Mouse (Mus musculus) heart, adult 2 months (tissue): Measurements from ENCODE around the gene Caprin2. TPM values are rescaled to one million over a fixed set of nuclear protein-coding genes. Genes with fewer than 3 reads are reported as not detected.
"Not testable (repeated sequence)": the region's sequence is repeated elsewhere in the genome, so short reads cannot be mapped to it uniquely, and the experiment has no call there.

Source experiments
- DNase-seq, 2 experiments: peaks; one replicate each; pipeline ENCODE4 v3.0.0; 2021
- H3K27ac ChIP-seq: fragments of 200-600 bp; 2 replicates; pipeline ENCODE4 v1.8.1; 2022
- H3K27me3 ChIP-seq: fragments of 200-500 bp; 2 replicates; pipeline ENCODE4 v1.6.1; 2012; ENCODE audit warnings: mild to moderate bottlenecking, low read length, inconsistent platforms, mixed read lengths; ENCODE audit not compliant: control insufficient read depth, insufficient read depth
- H3K36me3 ChIP-seq: fragments of 200-500 bp; 2 replicates; pipeline ENCODE4 v1.6.1; 2012; ENCODE audit warnings: low read length, inconsistent platforms; ENCODE audit not compliant: control insufficient read depth, insufficient read depth
- H3K4me1 ChIP-seq: fragments of 200-500 bp; 2 replicates; pipeline ENCODE4 v1.6.1; 2011; ENCODE audit warnings: low read length; ENCODE audit not compliant: control insufficient read depth, insufficient read depth
- H3K4me3 ChIP-seq: fragments of 200-600 bp; 2 replicates; pipeline ENCODE4 v1.8.1; 2022
- H3K79me2 ChIP-seq: fragments of 200-500 bp; replicated peaks from 2 replicates; pipeline ENCODE4 v1.6.1; 2012; ENCODE audit warnings: mild to moderate bottlenecking, inconsistent platforms, low read length, moderate library complexity, mixed read lengths; ENCODE audit not compliant: control insufficient read depth, insufficient read depth
- H3K9ac ChIP-seq: fragments of 200-500 bp; 2 replicates; pipeline ENCODE4 v1.6.1; 2012; ENCODE audit warnings: low read depth, mild to moderate bottlenecking, control low read depth, inconsistent platforms, low read length, mixed read lengths
- CTCF ChIP-seq: fragments of 200-600 bp; IDR thresholded peaks from 2 replicates; pipeline ENCODE4 v1.8.1; 2022; ENCODE audit warnings: antibody characterized with exemption, mild to moderate bottlenecking, moderate library complexity
- EP300 ChIP-seq: fragments of 200-500 bp; IDR thresholded peaks from 2 replicates; pipeline ENCODE4 v1.6.1; 2011; ENCODE audit warnings: low read depth, low read length, control low read depth; ENCODE audit not compliant: insufficient read depth
- POLR2A ChIP-seq: fragments of 200-500 bp; IDR thresholded peaks from 2 replicates; pipeline ENCODE4 v1.6.1; 2011; ENCODE audit warnings: mild to moderate bottlenecking, low read depth, low read length, control low read depth; ENCODE audit not compliant: insufficient read depth
- WGBS: fragments of 180-500 bp; shearing (Covaris S2); methylation state at CpG from one replicate; pipeline ENCODE4 v1.1.7; 2018; 5-methylcytosine and 5-hydroxymethylcytosine counted together
- intact Hi-C: fragments of 180-260 bp; cut with DNase I; formaldehyde crosslinking; loops from one replicate; pipeline ENCODE4 v1.15.1; 2025
- polyA plus RNA-seq: library from polyadenylated mRNA; depleted of rRNA; stranded (reverse); fragments of >200 nt; gene quantifications from 2 replicates; pipeline ENCODE4 v1.2.3, GENCODE M21; 2012
- total RNA-seq, 2 experiments: library from RNA; stranded (reverse); gene quantifications; 2 replicates each; pipeline ENCODE4 v1.2.3; 2021

The Caprin2 gene
- total and polyA plus RNA-seq, 3 experiments: 4.0 to 4.2 (median 4.1) TPM

- DNase-seq: no peak
- intact Hi-C loops: loop anchor here (5.0 kb wide), 1 partner anchor 700 kb away; no protein-coding TSS in a partner anchor
- no peak for TF ChIP-seq EP300
- TF ChIP-seq CTCF: peak; percentile 50
- Histone ChIP-seq H3K27me3 (no peaks in the 10 kb centered on the region), H3K79me2 (no peaks in the 10 kb centered on the region), H3K36me3 (no peaks in the 10 kb centered on the region), H3K27ac (no peak overlapping the region), H3K4me3 (no peak overlapping the region), H3K4me1 (no peaks in the 10 kb centered on the region), H3K9ac (no peak overlapping the region)
- WGBS: 44% methylated on average over 3 of the region's 3 CpGs
Observed at GRCm38 (mm10) chr6:148916817-148917216, 20.8 kb upstream of the Caprin2 start.

GRCm38 (mm10) chr6:148913938-148914337, 17.9 kb upstream of the Caprin2 start:
- Histone ChIP-seq H3K4me3 (no peak overlapping the region), H3K4me1 (no peaks in the 10 kb centered on the region), H3K27ac (no peak overlapping the region), H3K9ac (no peak overlapping the region), H3K79me2 (no peaks in the 10 kb centered on the region), H3K27me3 (no peaks in the 10 kb centered on the region), H3K36me3 (no peaks in the 10 kb centered on the region)
- no peak for TF ChIP-seq POLR2A
- peak; percentile 84 for TF ChIP-seq CTCF
- TF ChIP-seq EP300: no peak
- WGBS: 11% methylated on average over 2 of the region's 2 CpGs
- DNase-seq: peak; percentile 8 to 21
- intact Hi-C loops: no loop called here

- H3K4me3 ChIP-seq, DNase-seq, H3K27me3 ChIP-seq, H3K4me1 ChIP-seq, H3K79me2 ChIP-seq, intact Hi-C loops, H3K36me3 ChIP-seq, H3K9ac ChIP-seq, H3K27ac ChIP-seq: not testable (repeated sequence)
- 75% methylated on average over 8 of the region's 8 CpGs for WGBS
Observed at GRCm38 (mm10) chr6:148911906-148912305, 15.9 kb upstream of the Caprin2 start.

DNA sequence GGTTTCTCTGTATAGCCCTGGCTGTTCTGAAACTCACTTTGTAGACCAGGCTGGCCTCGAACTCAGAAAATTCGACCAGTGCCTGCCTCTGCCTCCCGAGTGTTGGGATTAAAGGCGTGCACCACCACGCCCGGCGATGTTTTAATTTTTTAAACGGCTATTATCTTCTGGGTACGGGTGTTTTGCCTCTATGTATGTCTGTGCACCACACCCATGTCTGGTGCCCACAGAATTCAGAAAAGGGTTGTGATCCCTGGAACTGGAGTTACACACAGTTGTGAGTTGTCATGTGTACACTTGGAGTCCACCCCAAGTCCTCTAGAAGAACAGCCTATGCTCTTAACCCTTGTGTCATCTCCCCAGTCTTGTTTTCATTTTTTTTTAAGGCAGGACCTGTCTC, 10.9 kb upstream of the Caprin2 start:
- no peak overlapping the region for H3K9ac ChIP-seq
- H3K27me3 ChIP-seq: no peaks in the 10 kb centered on the region
- H3K4me3 ChIP-seq: no peak overlapping the region
- WGBS: 88% methylated on average over 9 of the region's 9 CpGs
- DNase-seq: no peak
- no peak for TF ChIP-seq EP300
- TF ChIP-seq CTCF: no peak
- TF ChIP-seq POLR2A: no peak
- no peaks in the 10 kb centered on the region for H3K36me3 ChIP-seq
- H3K27ac ChIP-seq: no peak overlapping the region
- H3K79me2 ChIP-seq: no peaks in the 10 kb centered on the region
- intact Hi-C loops: no loop called here
- no peaks in the 10 kb centered on the region for H3K4me1 ChIP-seq

DNA sequence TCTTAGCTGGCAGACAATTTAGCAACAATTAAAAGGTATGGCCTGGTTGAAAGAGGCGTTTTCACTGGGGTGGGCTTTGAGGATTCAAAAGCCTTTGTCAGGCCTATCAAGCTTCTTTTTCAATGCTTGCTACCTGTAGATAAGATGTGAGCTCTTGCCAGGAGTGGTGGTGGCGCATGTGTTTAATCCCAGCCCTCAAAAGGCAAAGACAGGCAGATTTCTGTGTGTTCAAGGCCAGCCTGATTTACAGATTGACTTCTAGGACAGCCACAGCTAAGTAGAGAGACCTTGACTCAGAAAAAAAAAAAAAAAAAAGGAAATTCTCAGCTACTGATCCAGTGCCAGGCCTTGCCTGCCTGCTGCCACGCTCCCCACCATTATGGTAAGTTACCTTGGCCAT, 6.7 kb upstream of the Caprin2 start:
- no peak overlapping the region for H3K27ac ChIP-seq
- H3K27me3 ChIP-seq: no peaks in the 10 kb centered on the region
- no peak for TF ChIP-seq POLR2A
- TF ChIP-seq CTCF: no peak
- TF ChIP-seq EP300: no peak
- no peak overlapping the region for H3K4me3 ChIP-seq
- H3K79me2 ChIP-seq: no peaks in the 10 kb centered on the region
- no peak overlapping the region for H3K9ac ChIP-seq
- no peaks in the 10 kb centered on the region for H3K36me3 ChIP-seq
- WGBS: 87% methylated on average over 3 of the region's 3 CpGs
- intact Hi-C loops: no loop called here
- DNase-seq: no peak
- H3K4me1 ChIP-seq: no peaks in the 10 kb centered on the region

DNA sequence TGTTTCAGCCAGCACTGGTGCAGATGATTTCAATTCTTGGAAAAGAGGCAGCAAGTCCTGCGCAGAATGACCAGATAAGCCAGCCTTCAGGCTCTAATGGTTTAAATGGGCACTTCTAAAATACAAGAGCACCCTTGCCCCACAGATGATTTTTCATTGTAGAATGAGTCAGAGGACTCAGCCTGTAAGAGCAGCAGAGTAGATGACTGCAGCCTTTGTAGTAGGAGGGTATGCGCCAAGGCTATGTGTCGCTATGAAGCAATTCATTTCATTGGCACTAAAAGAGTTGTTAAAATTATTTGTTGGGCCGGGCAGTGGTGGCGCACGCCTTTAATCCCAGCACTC, 442 bp upstream of the Caprin2 start:
- Histone ChIP-seq H3K4me1 (peaks cover 5% of the 10 kb centered on the region), H3K36me3 (no peaks in the 10 kb centered on the region), H3K27me3 (no peaks in the 10 kb centered on the region), H3K4me3 (peak overlapping the region; percentile 83), H3K27ac (peak overlapping the region; percentile 55), H3K9ac (no peak overlapping the region), H3K79me2 (no peaks in the 10 kb centered on the region)
- intact Hi-C loops: loop anchor here (2.0 to 5.0 kb wide), 2 partner anchors 50 to 684 kb away; partner anchors contain the start of genes Ergic2 and Sinhcaf
- DNase-seq: no peak
- TF ChIP-seq POLR2A: no peak
- 50% methylated on average over 6 of the region's 6 CpGs for WGBS
